Mouse (Mus musculus) lung, embryonic 15.5 days (tissue): ENCODE measurements around the gene Gm47969. TPM values are rescaled to one million over a fixed set of nuclear protein-coding genes. Genes with fewer than 3 reads are reported as not detected.
"Not testable (repeated sequence)": the region's sequence is repeated elsewhere in the genome, so short reads cannot be mapped to it uniquely, and the experiment has no call there.

Experiments
- ATAC-seq: fragments of 200-750 bp; cut with Nextera tagmentation; 2 replicates; pipeline ENCODE4 v1.8.0; 2017; ENCODE audit warnings: moderate number of reproducible peaks, borderline replicate concordance; ENCODE audit not compliant: low FRiP score, low TSS enrichment; ENCODE audit errors: extremely low read depth
- H3K27ac ChIP-seq: fragments of 300-500 bp; sonication (generic); 2 replicates; pipeline ENCODE4 v1.5.1; 2015; ENCODE audit warnings: moderate library complexity, mild to moderate bottlenecking, inconsistent platforms
- H3K27me3 ChIP-seq: fragments of 300-500 bp; sonication (generic); 2 replicates; pipeline ENCODE4 v1.6.1; 2015; ENCODE audit warnings: inconsistent platforms
- H3K36me3 ChIP-seq: fragments of 300-500 bp; sonication (generic); 2 replicates; pipeline ENCODE4 v1.6.1; 2015; ENCODE audit warnings: inconsistent platforms
- H3K4me1 ChIP-seq: fragments of 300-500 bp; sonication (generic); 2 replicates; pipeline ENCODE4 v1.6.1; 2015; ENCODE audit warnings: inconsistent platforms
- H3K4me2 ChIP-seq: fragments of 300-500 bp; sonication (generic); 2 replicates; pipeline ENCODE4 v1.6.1; 2015; ENCODE audit warnings: inconsistent platforms, mild to moderate bottlenecking, moderate library complexity
- H3K4me3 ChIP-seq: fragments of 300-500 bp; sonication (generic); 2 replicates; pipeline ENCODE4 v1.5.1; 2015; ENCODE audit warnings: mild to moderate bottlenecking, inconsistent platforms
- H3K9ac ChIP-seq: fragments of 300-500 bp; sonication (generic); 2 replicates; pipeline ENCODE4 v1.6.1; 2015; ENCODE audit warnings: inconsistent platforms
- H3K9me3 ChIP-seq: fragments of 300-500 bp; sonication (generic); 2 replicates; pipeline ENCODE4 v1.6.1; 2016; ENCODE audit warnings: inconsistent platforms
- WGBS: fragments of 180-500 bp; shearing (Covaris S2); methylation state at CpG from one replicate; pipeline ENCODE4 v1.1.7; 2015; 5-methylcytosine and 5-hydroxymethylcytosine counted together
- polyA plus RNA-seq: library from polyadenylated mRNA; unstranded; fragments of >200 nt; fragmentation: Nextera tagmentation; extraction: Ambion mirVana; gene quantifications from 2 replicates; pipeline ENCODE4 v1.2.1, GENCODE M21; 2015

Gm47969 gene
- not detected in 2 replicates for polyA plus RNA-seq

DNA sequence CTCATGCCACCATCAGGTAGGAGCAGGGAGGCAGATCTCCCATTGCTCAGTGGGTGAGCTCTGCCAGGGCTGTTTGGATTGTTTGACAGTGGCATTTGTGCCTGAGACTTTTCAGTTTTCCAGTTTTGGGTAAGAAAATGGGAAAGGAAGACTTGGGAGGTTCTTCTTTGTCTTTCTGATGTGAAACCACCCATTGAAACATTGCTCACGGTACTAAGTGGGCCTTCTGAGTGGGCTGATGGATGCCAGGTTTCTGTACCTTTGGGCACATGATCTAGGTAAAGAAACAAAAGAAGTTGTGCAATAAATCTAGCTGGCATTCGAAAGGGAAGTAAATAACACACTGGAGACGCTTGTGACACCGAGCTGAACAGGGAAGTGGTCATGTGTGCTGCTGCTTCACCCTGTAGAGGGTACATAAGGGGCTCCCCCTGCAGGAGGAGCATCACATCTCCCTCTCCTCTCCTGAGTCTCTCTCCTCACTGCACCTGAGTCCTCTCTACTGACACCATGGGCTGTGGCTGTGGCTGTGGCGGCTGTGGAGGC is at the start of gene Gm47969:
Gene Gm47969, plus strand, starts transcription at position 51 of the 546 bp plus-strand sequence.
- Histone ChIP-seq H3K4me2 (no peak within 1 kb of the TSS), H3K9me3 (no peaks in the 10 kb centered on the region), H3K27me3 (no peaks in the 10 kb centered on the region), H3K4me3 (no peak within 1 kb of the TSS), H3K36me3 (no peaks in the 10 kb centered on the region), H3K9ac (no peak within 1 kb of the TSS), H3K4me1 (no peaks in the 10 kb centered on the region), H3K27ac (no peak within 1 kb of the TSS)
- 0 out of 2 replicates have a peak, but pooled peaks have one; percentile 19 for ATAC-seq
- WGBS = 71% methylated on average over 5 of the region's 5 CpGs

DNA sequence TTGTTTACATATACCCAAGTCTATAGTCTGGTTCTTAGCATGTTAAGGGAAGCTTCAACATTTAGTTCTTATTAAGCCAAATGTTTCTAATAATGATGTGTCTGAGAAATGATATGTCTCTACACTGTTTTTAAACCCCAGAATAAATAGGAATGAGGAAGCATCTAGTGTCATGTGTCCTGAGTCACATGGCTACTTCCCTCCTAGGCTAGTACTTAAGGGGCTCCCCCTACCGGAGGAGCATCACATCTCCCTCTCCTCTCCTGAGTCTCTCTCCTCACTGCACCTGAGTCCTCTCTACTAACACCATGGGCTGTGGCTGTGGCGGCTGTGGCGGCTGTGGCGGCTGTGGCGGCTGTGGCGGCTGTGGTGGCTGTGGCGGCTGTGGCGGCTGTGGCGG is 44.4 kb upstream of the Gm47969 start, which contains the start of gene Gm47959:
Gene Gm47959, plus strand, starts transcription at position 243 of the 400 bp plus-strand sequence.
- not testable (repeated sequence) for H3K9ac ChIP-seq, H3K27me3 ChIP-seq, H3K9me3 ChIP-seq, H3K4me1 ChIP-seq, H3K4me2 ChIP-seq, ATAC-seq, H3K4me3 ChIP-seq, H3K36me3 ChIP-seq, H3K27ac ChIP-seq
- WGBS = 92% methylated on average over 5 of the region's 9 CpGs

DNA sequence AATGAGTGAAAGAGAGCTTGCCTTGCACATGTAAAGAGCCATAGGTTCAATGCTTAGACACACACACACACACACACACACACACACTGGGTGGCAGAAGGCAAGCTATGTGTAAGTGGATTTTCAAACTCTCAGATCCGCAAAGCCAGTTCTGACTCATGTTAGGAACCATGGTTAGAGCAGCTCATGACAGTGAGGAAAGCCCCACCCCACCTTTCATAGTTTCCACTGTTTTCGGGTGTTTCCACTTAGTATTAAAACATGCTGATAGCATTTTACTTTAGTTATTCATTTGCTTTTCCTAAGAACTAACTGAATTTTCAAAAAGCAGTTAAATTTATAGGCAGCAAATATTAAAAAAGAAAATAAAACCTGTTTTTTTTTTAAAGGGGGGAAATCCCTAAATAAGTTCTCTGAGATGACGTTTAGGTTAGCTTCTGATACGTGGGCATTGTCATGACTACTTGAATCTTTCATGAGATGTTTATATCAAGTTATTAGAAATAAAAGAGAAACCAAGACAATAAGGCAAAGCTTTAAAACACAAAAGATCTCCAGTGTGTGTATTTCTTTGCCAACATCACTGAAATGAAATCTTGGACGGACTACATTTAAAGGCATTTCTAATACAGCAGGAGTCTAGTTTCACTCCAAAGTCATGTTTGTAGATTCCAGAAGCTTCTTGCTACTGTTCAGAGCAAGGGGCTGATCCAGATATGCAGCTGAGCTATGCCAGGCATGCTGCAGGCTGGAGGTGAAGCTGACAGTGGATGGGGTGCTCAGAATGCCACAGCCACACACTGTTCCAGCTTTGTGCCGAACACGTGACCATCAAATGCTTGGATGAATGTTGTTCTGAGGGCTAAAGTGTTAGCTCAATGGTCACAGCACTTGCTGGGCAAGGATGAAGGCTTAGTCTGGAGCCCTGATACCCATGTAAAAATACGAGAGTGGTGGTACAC is 38.2 kb upstream of the Gm47969 start:
- ATAC-seq = no peak
- Histone ChIP-seq H3K9ac (no peak overlapping the region), H3K27me3 (no peaks in the 10 kb centered on the region), H3K4me1 (no peaks in the 10 kb centered on the region), H3K36me3 (no peaks in the 10 kb centered on the region), H3K27ac (no peak overlapping the region), H3K4me2 (no peak overlapping the region), H3K4me3 (no peak overlapping the region), H3K9me3 (no peaks in the 10 kb centered on the region)
- 66% methylated on average over 8 of the region's 8 CpGs for WGBS

DNA sequence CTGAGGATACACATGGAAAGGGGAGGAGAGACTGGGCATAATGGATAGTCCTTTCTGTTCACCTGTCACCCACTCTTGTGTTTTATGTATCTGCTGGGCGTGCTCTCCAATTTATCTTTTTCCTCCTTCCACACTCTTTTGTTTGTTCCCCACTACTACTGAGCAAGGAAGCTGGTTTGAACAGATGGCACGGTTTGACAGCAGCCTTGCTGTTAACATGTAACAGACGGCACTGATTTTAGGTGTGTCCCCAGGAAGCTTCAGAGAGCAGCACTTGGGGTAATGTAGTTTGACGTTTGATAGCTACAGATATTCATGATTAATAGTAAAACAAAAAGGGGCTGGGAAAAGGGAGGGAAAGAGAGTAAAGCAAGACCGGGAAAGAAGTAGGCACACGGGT is 37.3 kb upstream of the Gm47969 start:
- no peak for ATAC-seq
- 53% methylated on average over 6 of the region's 6 CpGs for WGBS
- Histone ChIP-seq H3K4me1 (no peaks in the 10 kb centered on the region), H3K4me2 (no peak overlapping the region), H3K9ac (no peak overlapping the region), H3K4me3 (no peak overlapping the region), H3K9me3 (no peaks in the 10 kb centered on the region), H3K27ac (no peak overlapping the region), H3K36me3 (no peaks in the 10 kb centered on the region), H3K27me3 (no peaks in the 10 kb centered on the region)

DNA sequence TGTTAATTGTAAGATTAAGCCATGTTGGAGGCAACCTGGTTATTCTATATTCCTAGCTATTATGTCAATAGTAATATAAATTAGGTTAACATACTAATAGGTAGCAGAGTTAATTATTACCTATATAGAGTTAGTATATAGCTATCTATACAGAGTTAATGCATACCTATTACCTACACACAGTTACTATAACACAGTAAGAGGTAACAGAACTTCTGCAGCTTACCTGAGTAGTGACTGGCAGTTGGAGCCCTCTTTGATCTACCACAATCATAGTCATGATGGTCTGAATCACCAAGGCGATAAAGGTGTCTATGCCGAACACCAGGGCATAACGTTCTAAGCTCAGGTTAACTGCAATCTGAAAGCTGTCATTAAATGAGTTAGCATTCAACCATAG is 30.3 kb upstream of the Gm47969 start:
- Histone ChIP-seq H3K9ac (no peak overlapping the region), H3K4me1 (no peaks in the 10 kb centered on the region), H3K27me3 (no peaks in the 10 kb centered on the region), H3K4me2 (no peak overlapping the region), H3K9me3 (no peaks in the 10 kb centered on the region), H3K27ac (no peak overlapping the region), H3K4me3 (no peak overlapping the region), H3K36me3 (no peaks in the 10 kb centered on the region)
- WGBS = 90% methylated on average over 3 of the region's 3 CpGs
- ATAC-seq = no peak

DNA sequence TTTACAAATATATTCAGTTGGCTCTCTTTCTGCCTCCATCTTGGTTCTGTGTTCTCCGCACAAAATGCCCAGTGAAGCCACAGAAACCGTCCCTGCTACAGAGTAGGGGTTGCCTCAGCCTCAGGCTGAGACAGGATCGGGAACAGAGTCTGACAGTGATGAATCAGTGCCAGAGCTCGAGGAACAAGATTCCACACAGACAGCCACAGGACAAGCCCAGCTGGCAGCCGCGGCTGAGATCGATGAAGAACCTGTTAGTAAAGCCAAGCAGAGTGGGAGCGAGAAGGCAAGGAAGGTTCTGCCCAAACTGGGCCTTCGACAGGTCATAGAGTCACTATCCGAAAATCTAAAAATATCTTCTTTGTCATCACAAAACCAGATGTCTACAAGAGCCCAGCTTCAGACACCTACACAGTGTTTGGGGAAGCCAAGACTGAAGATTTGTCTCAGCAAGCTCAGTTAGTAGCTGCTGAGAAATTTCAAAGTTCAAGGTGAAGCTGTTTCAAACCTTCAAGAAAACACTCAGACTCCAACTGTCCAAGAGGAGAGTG is 29.3 kb upstream of the Gm47969 start:
- Histone ChIP-seq H3K4me1 (no peaks in the 10 kb centered on the region), H3K9me3 (no peaks in the 10 kb centered on the region), H3K27me3 (no peaks in the 10 kb centered on the region), H3K36me3 (no peaks in the 10 kb centered on the region), H3K4me3 (no peak overlapping the region), H3K27ac (no peak overlapping the region), H3K4me2 (no peak overlapping the region), H3K9ac (no peak overlapping the region)
- 53% methylated on average over 10 of the region's 10 CpGs for WGBS
- ATAC-seq = no peak

DNA sequence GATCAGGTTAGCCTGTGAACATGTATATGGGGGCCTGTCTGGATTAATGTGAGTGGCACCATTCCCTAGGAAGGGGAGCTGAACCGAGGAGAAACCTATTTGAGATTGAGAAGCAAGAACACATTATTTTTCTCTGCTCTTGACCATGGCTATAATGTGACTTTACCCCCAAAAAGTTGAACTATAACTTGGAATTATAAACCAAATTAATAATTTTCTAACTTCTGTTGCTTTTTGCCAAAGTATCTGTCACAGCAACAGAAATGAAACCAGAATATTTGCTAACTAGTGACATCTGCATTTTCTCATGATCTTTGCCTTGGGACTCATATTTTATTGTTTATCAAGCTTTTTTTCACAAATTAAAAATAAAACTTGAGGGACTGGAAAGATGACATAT is 28.2 kb upstream of the Gm47969 start:
- Histone ChIP-seq H3K4me2 (no peak overlapping the region), H3K4me1 (no peaks in the 10 kb centered on the region), H3K9me3 (no peaks in the 10 kb centered on the region), H3K27ac (no peak overlapping the region), H3K4me3 (no peak overlapping the region), H3K9ac (no peak overlapping the region), H3K36me3 (no peaks in the 10 kb centered on the region), H3K27me3 (no peaks in the 10 kb centered on the region)
- 59% methylated on average over 1 of the region's 1 CpGs for WGBS
- no peak for ATAC-seq

DNA sequence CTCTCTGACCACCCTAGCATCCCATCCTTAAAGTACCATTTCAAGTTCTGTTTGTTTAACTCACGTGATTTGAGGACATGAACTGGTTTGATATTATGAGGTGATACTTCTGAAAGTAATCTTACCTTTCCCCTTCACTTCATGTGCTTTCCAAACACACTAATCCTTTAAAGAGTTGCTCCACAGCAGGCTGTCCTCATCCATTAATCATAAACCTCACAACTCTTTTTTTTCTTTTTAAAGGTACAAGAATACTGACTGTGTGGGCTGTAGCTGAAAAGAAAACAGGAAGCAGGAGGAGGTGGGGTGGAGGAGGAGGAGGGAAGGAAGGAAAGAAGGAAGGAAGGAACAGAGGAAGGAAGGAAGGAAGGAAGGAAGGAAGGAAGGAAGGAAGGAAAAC is 12.8 kb upstream of the Gm47969 start:
- no peak overlapping the region for H3K4me2 ChIP-seq
- H3K27me3 ChIP-seq = no peaks in the 10 kb centered on the region
- H3K27ac ChIP-seq = no peak overlapping the region
- no peaks in the 10 kb centered on the region for H3K4me1 ChIP-seq
- WGBS = 19% methylated on average over 1 of the region's 1 CpGs
- H3K4me3 ChIP-seq = no peak overlapping the region
- no peaks in the 10 kb centered on the region for H3K9me3 ChIP-seq
- ATAC-seq = no peak
- no peaks in the 10 kb centered on the region for H3K36me3 ChIP-seq
- H3K9ac ChIP-seq = no peak overlapping the region

DNA sequence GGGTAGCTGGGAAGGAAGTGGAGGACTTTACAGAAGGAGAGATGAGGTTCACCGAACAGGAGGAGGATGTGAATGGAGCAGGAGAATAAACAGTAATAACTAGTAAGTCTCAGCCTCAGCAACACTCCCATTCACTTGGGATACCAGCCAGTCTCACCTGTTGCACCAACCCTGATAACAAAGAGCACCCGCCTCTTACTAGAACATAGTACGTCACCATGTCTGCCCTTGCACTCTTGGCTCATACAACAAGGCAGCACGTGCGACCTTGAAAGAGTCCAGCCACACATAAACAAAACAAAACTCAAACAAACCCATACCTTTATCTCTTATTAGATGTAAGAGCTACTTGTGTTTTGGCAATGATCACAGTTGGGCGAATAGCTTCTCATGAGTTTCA is 12.2 kb upstream of the Gm47969 start:
- Histone ChIP-seq H3K36me3 (no peaks in the 10 kb centered on the region), H3K9ac (no peak overlapping the region), H3K27ac (no peak overlapping the region), H3K4me3 (no peak overlapping the region), H3K4me1 (no peaks in the 10 kb centered on the region), H3K4me2 (no peak overlapping the region), H3K27me3 (no peaks in the 10 kb centered on the region), H3K9me3 (no peaks in the 10 kb centered on the region)
- 74% methylated on average over 6 of the region's 6 CpGs for WGBS
- ATAC-seq = no peak

DNA sequence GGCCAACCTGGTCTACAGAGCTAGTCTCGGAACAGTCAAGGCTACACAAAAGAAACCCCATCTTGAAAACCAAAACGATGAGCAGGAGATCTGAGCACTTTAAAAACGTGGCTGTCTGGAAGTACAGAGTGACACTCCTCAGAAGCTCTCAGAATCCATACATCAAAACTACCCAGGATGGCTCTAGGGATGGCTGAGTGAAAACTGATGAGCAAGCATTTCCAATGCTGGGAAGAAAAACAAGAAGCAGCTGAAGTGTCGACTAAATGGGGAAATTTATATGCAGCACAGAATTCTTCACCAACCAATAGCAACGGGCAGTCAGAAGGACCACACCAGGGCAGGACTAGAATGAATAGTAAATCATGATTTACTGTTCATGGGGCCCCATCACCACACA is 10.2 kb upstream of the Gm47969 start:
- Histone ChIP-seq H3K9ac (no peak overlapping the region), H3K4me3 (no peak overlapping the region), H3K27me3 (no peaks in the 10 kb centered on the region), H3K9me3 (no peaks in the 10 kb centered on the region), H3K4me2 (no peak overlapping the region), H3K36me3 (no peaks in the 10 kb centered on the region), H3K27ac (no peak overlapping the region), H3K4me1 (no peaks in the 10 kb centered on the region; the same call in 1 of the 2 replicates)
- 63% methylated on average over 5 of the region's 5 CpGs for WGBS
- no peak for ATAC-seq

DNA sequence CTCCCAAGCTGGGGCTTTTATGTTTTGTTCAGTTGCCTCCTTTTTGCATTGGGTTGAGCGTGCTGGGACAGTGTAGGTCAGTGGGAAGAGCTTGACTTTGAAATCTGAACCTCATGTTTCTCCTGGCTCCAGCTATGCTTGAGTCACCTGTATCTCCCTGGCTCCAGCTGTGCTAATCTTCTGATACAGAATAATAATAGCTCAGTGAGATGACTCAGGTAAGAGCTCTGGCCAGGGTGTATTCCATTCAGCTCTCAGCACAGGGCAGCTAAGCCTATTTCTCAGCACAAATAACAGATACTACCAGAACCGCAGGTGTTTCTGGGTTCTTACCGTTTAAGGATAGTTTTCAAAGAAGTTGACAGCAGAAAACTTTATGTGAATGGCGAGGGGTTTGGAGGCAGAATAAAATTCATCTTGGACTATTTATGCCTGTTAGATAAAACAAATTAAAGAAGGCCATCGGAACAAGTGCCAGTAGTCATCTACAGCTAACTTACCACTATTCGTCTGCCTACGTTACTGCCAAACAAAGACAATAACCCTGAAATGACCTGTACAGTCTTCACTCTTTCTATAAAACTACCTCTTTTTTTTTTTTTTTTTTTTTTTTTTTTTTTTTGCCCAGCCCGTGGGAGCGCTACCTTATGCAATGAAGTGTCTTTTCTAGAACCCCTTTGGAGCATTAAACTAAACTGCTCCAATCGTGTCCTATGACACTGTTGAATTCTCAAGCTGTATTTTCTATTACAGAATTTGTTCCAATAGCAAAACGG is 7.7 kb upstream of the Gm47969 start:
- no peak overlapping the region for H3K27ac ChIP-seq
- H3K4me3 ChIP-seq = no peak overlapping the region
- H3K36me3 ChIP-seq = no peaks in the 10 kb centered on the region
- H3K27me3 ChIP-seq = no peaks in the 10 kb centered on the region
- 73% methylated on average over 11 of the region's 11 CpGs for WGBS
- H3K4me2 ChIP-seq = peak overlapping the region; percentile 68; the same call in 1 of the 2 replicates
- ATAC-seq = no peak
- no peaks in the 10 kb centered on the region for H3K9me3 ChIP-seq
- H3K9ac ChIP-seq = no peak overlapping the region
- H3K4me1 ChIP-seq = no peaks in the 10 kb centered on the region; the same call in 1 of the 2 replicates
